Mouse (Mus musculus) left cerebral cortex, postnatal 25 days (tissue): ENCODE results near the gene Rhox2f. TPM values are rescaled to one million over a fixed set of nuclear protein-coding genes. Genes with fewer than 3 reads are reported as not detected.
"Not testable (repeated sequence)": the region's sequence is repeated elsewhere in the genome, so short reads cannot be mapped to it uniquely, and the experiment has no call there.

Experiments
- DNase-seq, 2 experiments: peaks; one replicate each; pipeline ENCODE4 v3.0.0; 2022; ENCODE audit warnings: low spot score in 2 of 2, mixed read lengths in 1 of 2
- intact Hi-C: fragments of 180-260 bp; cut with DNase I; formaldehyde crosslinking; loops from one replicate; pipeline ENCODE4 v1.15.1; 2025
- total RNA-seq, 2 experiments: library from RNA; stranded (reverse); gene quantifications; 2 replicates each; pipeline ENCODE4 v1.2.3; 2021

Gene Rhox2f
- total RNA-seq: not detected

GRCm38 (mm10) chrX:37571105-37571504 lies at the start of gene Rhox2f:
Gene Rhox2f, plus strand, starts transcription at chrX:37571405.
- intact Hi-C loops: not testable (repeated sequence)

GRCm38 (mm10) chrX:37530152-37530551 lies 41.1 kb upstream of the Rhox2f start, which contains the start of gene Rhox2e:
Gene Rhox2e, plus strand, starts transcription at chrX:37530452.
- intact Hi-C loops, DNase-seq: not testable (repeated sequence)

More at GRCm38 (mm10) chrX:37571105-37571504, at the start of gene Rhox2f:
- DNase-seq: not testable (repeated sequence)

GRCm38 (mm10) chrX:37541719-37542118 lies 29.5 kb upstream of the Rhox2f start, which contains the start of gene Rhox3e:
Gene Rhox3e, plus strand, starts transcription at chrX:37542019.
- intact Hi-C loops, DNase-seq: not testable (repeated sequence)

GRCm38 (mm10) chrX:37557112-37557511 lies 14.1 kb upstream of the Rhox2f start, which contains the start of gene Rhox4e:
Gene Rhox4e, plus strand, starts transcription at chrX:37557412.
- intact Hi-C loops, DNase-seq: not testable (repeated sequence)

- intact Hi-C loops, DNase-seq: not testable (repeated sequence)
Observed at GRCm38 (mm10) chrX:37572638-37573037, 1.4 kb downstream of the Rhox2f start.

GRCm38 (mm10) chrX:37580692-37581091 lies 9.5 kb downstream of the Rhox2f start, which contains the start of gene Rhox3f:
Gene Rhox3f, plus strand, starts transcription at chrX:37580992.
- intact Hi-C loops, DNase-seq: not testable (repeated sequence)

- intact Hi-C loops: not testable (repeated sequence)
Observed at GRCm38 (mm10) chrX:37607604-37608003, 36.4 kb downstream of the Rhox2f start, which contains the start of gene Rhox4f. Gene Rhox4f, minus strand, starts transcription at chrX:37607704.

More at GRCm38 (mm10) chrX:37607604-37608003, 36.4 kb downstream of the Rhox2f start, which contains the start of gene Rhox4f:
- DNase-seq: not testable (repeated sequence)

Other genes with a start within 250 kb of the Rhox2f start
- gene Rhox3a2, start 191.4 kb upstream of the Rhox2f start, total RNA-seq: not detected
- gene Rhox4a2, start 180.6 kb upstream of the Rhox2f start, total RNA-seq: not detected
- gene Rhox2b, start 159.3 kb upstream of the Rhox2f start, total RNA-seq: not detected
- gene Rhox4b, start 138.9 kb upstream of the Rhox2f start, total RNA-seq: not detected
- gene Rhox2c, start 117.7 kb upstream of the Rhox2f start, total RNA-seq: not detected
- gene Rhox3c, start 112.8 kb upstream of the Rhox2f start, total RNA-seq: not detected
- gene Rhox4c, start 91.1 kb upstream of the Rhox2f start, total RNA-seq: not detected
- not detected for gene Rhox2d, start 78.0 kb upstream of the Rhox2f start, total RNA-seq
- gene Rhox4d, start 57.0 kb upstream of the Rhox2f start, total RNA-seq: not detected
- not detected for gene Rhox2e, start 41.0 kb upstream of the Rhox2f start, total RNA-seq
- gene Rhox3e, start 29.4 kb upstream of the Rhox2f start, total RNA-seq: not detected
- gene Rhox4e, start 14.0 kb upstream of the Rhox2f start, total RNA-seq: not detected
- gene Rhox3f, start 9.6 kb downstream of the Rhox2f start, total RNA-seq: not detected
- not detected for gene Rhox4f, start 36.3 kb downstream of the Rhox2f start, total RNA-seq
- gene Rhox3g, start 57.2 kb downstream of the Rhox2f start, total RNA-seq: not detected
- not detected for gene Rhox2g, start 72.1 kb downstream of the Rhox2f start, total RNA-seq
- gene Rhox4g, start 79.9 kb downstream of the Rhox2f start, total RNA-seq: not detected
- gene Rhox3h, start 97.4 kb downstream of the Rhox2f start, total RNA-seq: not detected
- gene Rhox2h, start 101.9 kb downstream of the Rhox2f start, total RNA-seq: not detected
- not detected for gene Rhox5, start 233.4 kb downstream of the Rhox2f start, total RNA-seq